Mouse (Mus musculus) heart, adult 2 months (tissue): ENCODE measurements at regions not wholly inside any gene's neighbourhood (a gene's known extent, or its start where the extent isn't known, plus 50 kb on each side); places are given as distances from the start of the nearest gene placed in this dataset.

Source experiments
- CTCF ChIP-seq: fragments of 200-600 bp; IDR thresholded peaks from 2 replicates; pipeline ENCODE4 v1.8.1; 2022; ENCODE audit warnings: antibody characterized with exemption, mild to moderate bottlenecking, moderate library complexity
- POLR2A ChIP-seq: fragments of 200-500 bp; IDR thresholded peaks from 2 replicates; pipeline ENCODE4 v1.6.1; 2011; ENCODE audit warnings: mild to moderate bottlenecking, low read depth, low read length, control low read depth; ENCODE audit not compliant: insufficient read depth

DNA sequence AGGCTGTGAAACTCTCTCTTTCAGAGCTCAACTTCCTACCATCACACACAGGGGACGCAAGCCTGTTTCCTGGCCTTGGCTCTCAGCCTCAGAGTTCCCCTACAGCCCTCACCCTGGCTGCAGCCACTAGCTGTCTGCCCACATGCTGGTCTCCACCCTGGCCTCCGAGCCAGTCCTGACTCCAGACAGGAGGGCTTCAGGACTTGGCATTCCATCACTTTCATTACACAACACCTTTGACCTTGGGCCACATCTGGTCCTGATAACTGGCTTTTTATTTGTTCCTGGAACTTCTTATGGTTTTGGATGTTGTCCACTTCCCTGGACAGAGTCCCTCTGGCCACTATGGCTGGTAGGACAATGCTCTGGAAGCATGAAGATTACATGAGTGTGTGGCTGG, 602.9 kb downstream of the Pard3 start:
- TF ChIP-seq CTCF (no peak), POLR2A (no peak)
